Mouse (Mus musculus) limb, embryonic 14.5 days (tissue): ENCODE measurements around the gene Cracr2b. TPM values are rescaled to one million over a fixed set of nuclear protein-coding genes. Genes with fewer than 3 reads are reported as not detected.

Experiments
- ATAC-seq: fragments of 200-750 bp; cut with Nextera tagmentation; 2 replicates; pipeline ENCODE4 v1.8.0; 2017; ENCODE audit warnings: low read depth, moderate number of reproducible peaks, moderate TSS enrichment; ENCODE audit not compliant: low FRiP score
- DNase-seq: peaks from one replicate; pipeline ENCODE4 v3.0.0-alpha.2; 2015; ENCODE audit warnings: low spot score
- H3K27ac ChIP-seq: fragments of 300-500 bp; sonication (generic); replicated peaks from 2 replicates; pipeline ENCODE4 v1.5.1; 2014; ENCODE audit warnings: low read depth, mild to moderate bottlenecking, low read length, moderate library complexity, mixed read lengths
- H3K27me3 ChIP-seq: fragments of 300-500 bp; sonication (generic); 2 replicates; pipeline ENCODE4 v1.6.1; 2014; ENCODE audit warnings: low read length, mixed read lengths; ENCODE audit not compliant: control insufficient read depth, insufficient read depth
- H3K36me3 ChIP-seq: fragments of 300-500 bp; sonication (generic); 2 replicates; pipeline ENCODE4 v1.6.1; 2014; ENCODE audit warnings: mild to moderate bottlenecking, low read length, moderate library complexity, mixed read lengths; ENCODE audit not compliant: control insufficient read depth, insufficient read depth
- H3K4me1 ChIP-seq: fragments of 300-500 bp; sonication (generic); 2 replicates; pipeline ENCODE4 v1.6.1; 2014; ENCODE audit warnings: antibody characterized with exemption, low read length, mixed read lengths; ENCODE audit not compliant: control insufficient read depth, insufficient read depth
- H3K4me2 ChIP-seq: fragments of 300-500 bp; sonication (generic); replicated peaks from 2 replicates; pipeline ENCODE4 v1.6.1; 2014; ENCODE audit warnings: low read depth, mild to moderate bottlenecking, low read length, moderate library complexity; ENCODE audit not compliant: severe bottlenecking
- H3K4me3 ChIP-seq: fragments of 300-500 bp; sonication (generic); replicated peaks from 2 replicates; pipeline ENCODE4 v1.5.1; 2014; ENCODE audit warnings: low read length
- H3K9ac ChIP-seq: fragments of 300-500 bp; sonication (generic); 2 replicates; pipeline ENCODE4 v1.6.1; 2014; ENCODE audit warnings: mild to moderate bottlenecking, low read depth, low read length, moderate library complexity; ENCODE audit not compliant: severe bottlenecking
- H3K9me3 ChIP-seq: fragments of 300-500 bp; sonication (generic); 2 replicates; pipeline ENCODE4 v1.6.1; 2016; ENCODE audit warnings: low read length; ENCODE audit not compliant: control insufficient read depth
- POLR2A ChIP-seq: fragments of 200-500 bp; IDR thresholded peaks from 2 replicates; pipeline ENCODE4 v1.8.0; 2012; ENCODE audit warnings: inconsistent platforms, mild to moderate bottlenecking, moderate library complexity, borderline replicate concordance; ENCODE audit not compliant: insufficient read depth, insufficient read length; ENCODE audit errors: extremely low read depth
- WGBS: fragments of 180-500 bp; shearing (Covaris S2); extraction: QIAGEN DNeasy Blood & Tissue Kit; methylation state at CpG from one replicate; pipeline ENCODE4 v1.1.7; 2014; 5-methylcytosine and 5-hydroxymethylcytosine counted together
- polyA plus RNA-seq, 2 experiments: library from polyadenylated mRNA; depleted of rRNA in 1 of 2; stranded (reverse) in 1 of 2; unstranded in 1 of 2; fragments of >200 nt; fragmentation: Nextera tagmentation in 1 of 2; extraction: Ambion mirVana in 1 of 2; gene quantifications; 2 replicates each; pipeline versions ENCODE4 v1.2.1 to v1.2.3; 2012 to 2014

Cracr2b gene
- polyA plus RNA-seq, 2 experiments: 8.3 to 12.1 TPM

DNA sequence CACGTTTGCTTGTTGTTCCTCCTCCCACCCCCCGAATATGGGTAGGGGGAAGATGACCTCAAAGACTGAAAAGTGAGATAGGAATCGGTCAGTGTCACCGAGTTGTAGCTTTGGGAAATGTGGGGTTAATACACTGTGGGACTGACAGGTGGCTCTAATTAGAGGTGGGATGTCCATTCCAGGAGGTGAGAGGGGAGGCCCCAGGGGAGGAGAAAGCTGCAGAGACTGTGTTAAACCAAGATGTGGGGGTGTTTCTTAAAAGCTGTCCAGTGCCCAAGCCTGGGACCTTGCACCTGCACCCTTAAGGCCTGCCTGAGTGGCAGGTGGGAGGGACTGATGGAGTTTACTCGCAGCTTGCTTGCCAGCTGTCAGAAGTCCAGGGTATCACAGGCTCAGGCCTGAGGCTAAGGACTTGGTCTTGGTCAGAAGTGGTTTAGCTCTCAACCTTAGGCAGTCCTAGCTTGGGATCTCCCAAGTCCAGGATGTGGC, 1.5 kb downstream of the Cracr2b start:
- peaks cover 46% of the 10 kb centered on the region for H3K27me3 ChIP-seq
- H3K9ac ChIP-seq: no peak overlapping the region
- peaks cover 31% of the 10 kb centered on the region for H3K4me1 ChIP-seq

DNA sequence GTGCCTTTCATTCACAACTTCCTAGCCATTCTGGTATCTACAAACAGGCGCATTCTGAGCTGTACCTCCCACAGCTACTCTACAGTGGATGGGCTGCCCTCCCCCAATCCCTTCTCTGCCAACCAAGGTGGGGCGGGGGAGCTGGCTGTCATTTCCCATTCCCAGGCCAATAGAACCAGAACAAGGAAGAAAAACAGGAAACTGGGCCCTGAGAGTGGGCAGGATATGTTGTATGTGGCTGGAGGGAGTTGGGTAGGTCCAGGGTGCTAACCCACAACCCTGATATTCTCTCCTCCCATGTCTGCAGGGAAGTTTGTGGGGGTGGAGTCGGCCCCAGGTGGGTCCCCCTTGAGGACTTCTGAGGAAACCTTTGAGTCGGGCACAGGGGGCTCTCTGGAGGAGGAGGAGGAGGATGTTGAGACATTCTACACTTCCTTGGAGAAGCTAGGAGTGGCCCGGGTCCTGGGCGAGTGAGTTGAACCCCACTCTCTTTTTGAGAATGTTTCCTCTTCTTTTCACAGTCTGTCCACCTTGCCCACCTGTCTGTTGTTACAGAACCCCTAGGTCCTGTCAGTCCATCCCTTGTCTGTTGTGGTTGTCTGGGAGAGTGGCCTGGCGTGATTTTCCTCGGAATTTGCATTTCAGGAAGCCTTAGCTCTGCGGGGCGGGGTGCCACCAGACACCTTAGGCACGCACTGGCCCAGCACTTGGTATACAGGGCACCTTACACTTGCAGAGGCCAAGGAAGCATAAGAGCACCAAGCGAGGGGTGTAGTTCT, 3.1 kb downstream of the Cracr2b start:
- 31% methylated on average over 12 of the region's 12 CpGs for WGBS
- no peak for ATAC-seq
- peak overlapping the region; percentile 26 for H3K4me3 ChIP-seq
- H3K4me2 ChIP-seq: peak overlapping the region; percentile 48
- no peak overlapping the region for H3K9ac ChIP-seq
- no peak for DNase-seq
- no peak for TF ChIP-seq POLR2A
- H3K27me3 ChIP-seq: peaks cover 46% of the 10 kb centered on the region
- peaks cover 43% of the 10 kb centered on the region for H3K4me1 ChIP-seq
- H3K9me3 ChIP-seq: no peaks in the 10 kb centered on the region
- peaks cover 3% of the 10 kb centered on the region for H3K36me3 ChIP-seq
- no peak overlapping the region for H3K27ac ChIP-seq

More for the DNA sequence above, 1.5 kb downstream of the Cracr2b start:
- Histone ChIP-seq H3K4me2 (no peak overlapping the region; the same call in 1 of the 2 replicates), H3K36me3 (peaks cover 7% of the 10 kb centered on the region), H3K27ac (no peak overlapping the region), H3K4me3 (peak overlapping the region; percentile 36), H3K9me3 (no peaks in the 10 kb centered on the region)
- TF ChIP-seq POLR2A: no peak
- 11% methylated on average over 5 of the region's 5 CpGs for WGBS
- ATAC-seq: no peak
- DNase-seq: no peak

DNA sequence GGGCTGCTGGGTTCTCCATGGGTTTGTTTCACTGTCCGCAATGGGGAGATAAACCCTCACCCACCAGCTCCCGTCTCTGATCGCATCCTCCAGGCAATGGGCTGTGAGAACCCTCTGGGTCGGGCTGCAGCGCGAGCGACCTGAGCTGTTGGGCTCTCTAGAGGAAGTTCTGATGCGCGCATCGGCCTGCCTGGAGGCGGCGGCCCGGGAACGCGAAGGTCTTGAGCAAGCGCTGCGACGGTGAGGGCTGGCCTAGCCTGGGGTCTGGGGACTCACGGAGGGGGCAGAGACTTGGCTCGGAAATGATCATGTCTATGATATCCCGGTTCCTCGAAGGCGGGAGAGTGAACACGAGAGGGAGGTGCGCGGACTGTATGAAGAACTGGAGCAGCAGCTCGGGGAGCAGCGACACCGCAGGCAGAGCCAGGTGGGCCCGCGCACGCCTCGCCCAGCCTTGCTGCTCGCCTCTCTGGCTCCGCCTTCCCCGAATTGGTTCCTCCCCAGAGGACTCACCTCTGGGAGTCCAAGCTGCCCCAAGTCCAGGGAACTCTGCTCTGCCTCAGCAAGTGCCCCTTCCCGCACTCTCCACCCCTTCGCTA, 3.8 kb downstream of the Cracr2b start:
- H3K27me3 ChIP-seq: peaks cover 46% of the 10 kb centered on the region
- no peak overlapping the region for H3K27ac ChIP-seq
- DNase-seq (no peak), ATAC-seq (no peak)
- H3K4me3 ChIP-seq: peak overlapping the region; percentile 26
- H3K9me3 ChIP-seq: no peaks in the 10 kb centered on the region
- H3K9ac ChIP-seq: 0 out of 2 replicates have a peak overlapping the region, but pooled peaks have one; percentile 31
- peaks cover 9% of the 10 kb centered on the region for H3K36me3 ChIP-seq
- no peak for TF ChIP-seq POLR2A
- 12% methylated on average over 36 of the region's 38 CpGs for WGBS
- peaks cover 48% of the 10 kb centered on the region for H3K4me1 ChIP-seq
- H3K4me2 ChIP-seq: peak overlapping the region; percentile 48

DNA sequence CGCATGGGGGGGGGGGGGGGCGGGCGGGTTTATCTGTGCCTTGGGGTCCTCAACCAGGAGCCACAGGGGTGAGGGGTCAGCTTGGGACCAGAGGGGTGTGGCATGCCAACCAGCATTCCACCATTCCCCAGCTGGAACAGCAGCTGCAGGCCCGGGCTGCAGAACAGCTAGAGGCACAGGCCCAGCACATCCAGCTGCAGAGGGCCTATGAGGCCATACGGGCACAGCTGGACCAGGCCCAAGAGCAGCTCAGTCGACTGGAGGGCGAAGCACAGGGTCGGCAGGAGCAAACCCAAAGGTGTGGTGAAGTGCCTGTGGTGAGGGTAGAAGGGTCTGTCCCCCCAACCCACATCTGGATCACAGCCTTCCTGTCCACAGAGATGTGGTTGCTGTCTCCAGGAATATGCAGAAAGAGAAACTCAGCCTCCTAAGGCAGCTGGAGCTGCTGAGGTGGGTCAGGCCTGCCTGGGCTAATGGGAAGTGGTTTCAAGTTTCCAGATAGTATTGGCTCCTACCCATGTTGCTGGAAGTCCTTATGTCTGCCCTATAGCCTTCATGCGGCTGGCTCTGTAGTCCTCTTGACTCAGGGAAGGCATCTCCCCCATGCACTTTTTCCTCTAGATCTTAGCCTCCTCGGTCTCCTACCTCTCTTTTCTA, 4.6 kb downstream of the Cracr2b start:
- Histone ChIP-seq H3K4me1 (peaks cover 48% of the 10 kb centered on the region), H3K9me3 (no peaks in the 10 kb centered on the region), H3K36me3 (peaks cover 15% of the 10 kb centered on the region), H3K9ac (0 out of 2 replicates have a peak overlapping the region, but pooled peaks have one; percentile 31), H3K27me3 (peaks cover 46% of the 10 kb centered on the region), H3K4me3 (peak overlapping the region; percentile 26), H3K4me2 (peak overlapping the region; percentile 48), H3K27ac (0 out of 2 replicates have a peak overlapping the region, but pooled peaks have one; percentile 8)
- 25% methylated on average over 7 of the region's 10 CpGs for WGBS
- ATAC-seq (no peak), DNase-seq (no peak)
- no peak for TF ChIP-seq POLR2A

DNA sequence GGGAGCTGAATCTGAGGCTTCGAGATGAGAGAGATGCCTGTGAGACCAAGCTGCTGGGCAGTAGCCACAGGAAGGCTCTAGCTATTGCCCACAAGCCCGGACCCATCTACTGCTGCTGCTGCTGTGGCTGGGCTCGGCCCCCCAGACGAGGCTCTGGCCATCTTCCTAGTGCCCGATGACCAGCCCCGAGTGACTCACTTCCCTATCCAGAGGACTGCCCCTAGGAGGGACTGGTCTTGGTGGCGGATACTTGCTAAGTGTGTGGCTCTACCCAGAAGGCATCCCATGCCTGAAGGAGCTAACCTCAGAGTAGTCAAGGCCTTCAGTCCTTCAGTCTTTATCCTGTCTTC, 5.1 kb downstream of the Cracr2b start:
- DNase-seq: no peak
- Histone ChIP-seq H3K36me3 (peaks cover 20% of the 10 kb centered on the region), H3K27ac (no peak overlapping the region), H3K4me1 (peaks cover 48% of the 10 kb centered on the region), H3K4me2 (no peak overlapping the region), H3K4me3 (no peak overlapping the region), H3K9me3 (no peaks in the 10 kb centered on the region), H3K27me3 (peaks cover 42% of the 10 kb centered on the region), H3K9ac (no peak overlapping the region)
- TF ChIP-seq POLR2A: no peak
- ATAC-seq: no peak
- WGBS: 82% methylated on average over 7 of the region's 7 CpGs
